35 mouse cellular contexts compared by ENCODE assay signal in the genomic region with DNA sequence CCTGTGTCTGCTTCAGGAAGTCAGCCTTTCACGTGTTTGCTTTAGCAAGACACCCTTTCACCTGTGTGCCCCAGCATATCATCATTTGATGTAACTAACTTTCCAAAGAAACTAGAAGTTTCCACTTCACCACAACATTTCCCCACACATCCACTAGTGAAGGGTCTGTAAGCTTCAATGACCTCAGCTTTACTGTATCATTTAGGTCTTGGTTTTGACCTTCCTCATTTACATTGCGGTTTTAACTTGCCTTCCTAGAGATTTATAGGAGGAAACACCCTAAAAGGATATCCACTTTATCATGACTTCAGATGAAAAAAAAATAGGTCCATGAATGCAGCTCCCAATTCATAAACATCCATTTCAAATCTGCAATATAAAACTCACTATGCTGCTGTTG.
"Had no signal": no experiment of that assay in that cellular context is flagged by ENCODE, and none has a peak within 500 bp of the region (broad histone marks: within the 10 kb centered on the region; RNA-seq: fewer than 3 reads in every experiment).

No protein-coding gene starts in this region.

- H3K9ac ChIP-seq: heart, embryonic 12.5 days; heart, embryonic 13.5 days; heart, embryonic 15.5 days; hindbrain, embryonic 12.5 days; hindbrain, embryonic 13.5 days; hindbrain, embryonic 14.5 days; hindbrain, embryonic 15.5 days; intestine, embryonic 15.5 days; kidney, embryonic 15.5 days had no signal

- H3K4me2 ChIP-seq: heart, embryonic 11.5 days; heart, embryonic 12.5 days; heart, embryonic 13.5 days; heart, embryonic 15.5 days; hindbrain, embryonic 12.5 days; hindbrain, embryonic 13.5 days; hindbrain, embryonic 14.5 days; hindbrain, embryonic 15.5 days; intestine, embryonic 15.5 days; kidney, embryonic 15.5 days had no signal

- H3K36me3 ChIP-seq: heart, embryonic 10.5 days; heart, embryonic 12.5 days; heart, embryonic 13.5 days; heart, embryonic 15.5 days; hindbrain, embryonic 10.5 days; hindbrain, embryonic 12.5 days; hindbrain, embryonic 13.5 days; hindbrain, embryonic 15.5 days; intestine, embryonic 15.5 days; kidney, embryonic 15.5 days had no signal

- ATAC-seq: hindbrain, embryonic 16.5 days; hindbrain, postnatal 0 days; inflammation-experienced regulatory T-cells, adult 6 months; intestine, embryonic 15.5 days; intestine, embryonic 16.5 days; intestine, postnatal 0 days had no signal

- DNase-seq: heart, postnatal 10 days; heart, postnatal 14 days; heart, postnatal 36 days; heart, postnatal 4 days; kidney, adult 11 months; kidney, adult 18-20 months; kidney, adult 2 months; kidney, adult 8-10 months; kidney, adult 9 months; kidney, postnatal 10 days; kidney, postnatal 14 days; kidney, postnatal 25 days; kidney, postnatal 36 days; kidney, postnatal 4 days; layer of hippocampus, adult 9-11 months; layer of hippocampus, postnatal 36 days had no signal

- H3K27ac ChIP-seq: heart, embryonic 10.5 days; heart, embryonic 13.5 days; heart, embryonic 15.5 days; hindbrain, embryonic 10.5 days; hindbrain, embryonic 12.5 days; hindbrain, embryonic 13.5 days; hindbrain, embryonic 14.5 days; hindbrain, embryonic 15.5 days; hindbrain, postnatal 0 days; intestine, embryonic 15.5 days; kidney, embryonic 15.5 days; kidney, postnatal 0 days; layer of hippocampus, adult 2 months had no signal

- H3K27me3 ChIP-seq: heart, embryonic 12.5 days; heart, embryonic 13.5 days; heart, embryonic 15.5 days; hindbrain, embryonic 12.5 days; hindbrain, embryonic 13.5 days; hindbrain, embryonic 15.5 days; intestine, embryonic 15.5 days; kidney, embryonic 15.5 days had no signal

- H3K9me3 ChIP-seq: heart, embryonic 10.5 days; heart, embryonic 15.5 days; hindbrain, embryonic 10.5 days; hindbrain, embryonic 12.5 days; hindbrain, embryonic 13.5 days; hindbrain, embryonic 15.5 days; intestine, embryonic 15.5 days; kidney, embryonic 15.5 days had no signal

- H3K4me3 ChIP-seq: heart, embryonic 10.5 days; heart, embryonic 12.5 days; heart, embryonic 13.5 days; heart, embryonic 15.5 days; hindbrain, embryonic 10.5 days; hindbrain, embryonic 12.5 days; hindbrain, embryonic 13.5 days; hindbrain, embryonic 15.5 days; intestine, embryonic 15.5 days; kidney, embryonic 15.5 days; layer of hippocampus, adult 2 months had no signal

- H3K4me1 ChIP-seq: heart, embryonic 10.5 days; heart, embryonic 12.5 days; heart, embryonic 13.5 days; heart, embryonic 15.5 days; hindbrain, embryonic 10.5 days; hindbrain, embryonic 12.5 days; hindbrain, embryonic 13.5 days; hindbrain, embryonic 15.5 days; intestine, embryonic 15.5 days; kidney, embryonic 15.5 days had no signal
